Mouse (Mus musculus) midbrain, embryonic 16.5 days (tissue): ENCODE measurements at regions not wholly inside any gene's neighbourhood (a gene's known extent, or its start where the extent isn't known, plus 50 kb on each side); places are given as distances from the start of the nearest gene placed in this dataset.

ENCODE experiments used
- ATAC-seq: fragments of 200-750 bp; cut with Nextera tagmentation; 2 replicates; pipeline ENCODE4 v1.8.0; 2017; ENCODE audit warnings: moderate TSS enrichment
- H3K27ac ChIP-seq: fragments of 300-500 bp; sonication (generic); 2 replicates; pipeline ENCODE4 v1.5.1; 2014; ENCODE audit warnings: mild to moderate bottlenecking, low read length, mixed read lengths
- H3K27me3 ChIP-seq: fragments of 300-500 bp; sonication (generic); 2 replicates; pipeline ENCODE4 v1.6.1; 2014; ENCODE audit warnings: low read depth, low read length, mixed read lengths; ENCODE audit not compliant: control insufficient read depth, insufficient read depth
- H3K36me3 ChIP-seq: fragments of 300-500 bp; sonication (generic); 2 replicates; pipeline ENCODE4 v1.6.1; 2014; ENCODE audit warnings: mild to moderate bottlenecking, low read length, moderate library complexity, mixed read lengths; ENCODE audit not compliant: control insufficient read depth, insufficient read depth
- H3K4me1 ChIP-seq: fragments of 300-500 bp; sonication (generic); 2 replicates; pipeline ENCODE4 v1.6.1; 2014; ENCODE audit warnings: mild to moderate bottlenecking, low read length, mixed read lengths; ENCODE audit not compliant: control insufficient read depth, insufficient read depth
- H3K4me2 ChIP-seq: fragments of 300-500 bp; sonication (generic); 2 replicates; pipeline ENCODE4 v1.6.1; 2014; ENCODE audit warnings: mild to moderate bottlenecking, low read length, mixed read lengths
- H3K4me3 ChIP-seq: fragments of 300-500 bp; sonication (generic); 2 replicates; pipeline ENCODE4 v1.5.1; 2014; ENCODE audit warnings: low read depth, mild to moderate bottlenecking, low read length, moderate library complexity, mixed read lengths
- H3K9ac ChIP-seq: fragments of 300-500 bp; sonication (generic); 2 replicates; pipeline ENCODE4 v1.6.1; 2014; ENCODE audit warnings: low read depth, low read length, mixed read lengths
- H3K9me3 ChIP-seq: fragments of 300-500 bp; sonication (generic); replicated peaks from 2 replicates; pipeline ENCODE4 v1.6.1; 2014; ENCODE audit warnings: mild to moderate bottlenecking, low read length, mixed read lengths; ENCODE audit not compliant: control insufficient read depth, poor library complexity, severe bottlenecking
- WGBS: fragments of 180-500 bp; shearing (Covaris S2); extraction: QIAGEN DNeasy Blood & Tissue Kit; methylation state at CpG from one replicate; pipeline ENCODE4 v1.1.7; 2014; 5-methylcytosine and 5-hydroxymethylcytosine counted together

DNA sequence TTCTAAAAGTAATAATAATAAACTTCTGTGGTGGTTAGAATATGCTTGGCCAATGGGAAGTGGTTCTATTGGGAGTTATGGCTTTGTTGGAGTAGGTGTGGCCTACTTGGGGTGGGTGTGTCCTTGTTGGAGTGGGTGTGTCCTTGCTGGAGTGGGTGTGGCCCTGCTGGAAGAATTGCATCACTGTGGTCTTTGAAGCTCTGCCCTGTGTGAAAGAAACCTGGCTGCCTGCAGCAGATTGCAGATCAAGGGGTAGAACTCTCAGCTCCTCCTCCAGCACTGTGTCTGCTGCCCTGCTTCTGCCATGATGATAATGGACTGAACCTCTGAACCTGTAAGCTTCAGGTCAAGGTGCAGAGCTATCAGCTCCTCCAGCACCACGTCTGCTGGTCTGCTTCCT lies 118.1 kb downstream of the Ets2 start:
- no peak overlapping the region for H3K9ac ChIP-seq
- no peak overlapping the region for H3K4me2 ChIP-seq
- no peaks in the 10 kb centered on the region for H3K36me3 ChIP-seq
- no peaks in the 10 kb centered on the region for H3K27me3 ChIP-seq
- no peak overlapping the region for H3K27ac ChIP-seq
- no peaks in the 10 kb centered on the region for H3K9me3 ChIP-seq
- no peak overlapping the region for H3K4me3 ChIP-seq
- 72% methylated on average over 1 of the region's 1 CpGs for WGBS
- no peak for ATAC-seq
- peaks cover 8% of the 10 kb centered on the region for H3K4me1 ChIP-seq

DNA sequence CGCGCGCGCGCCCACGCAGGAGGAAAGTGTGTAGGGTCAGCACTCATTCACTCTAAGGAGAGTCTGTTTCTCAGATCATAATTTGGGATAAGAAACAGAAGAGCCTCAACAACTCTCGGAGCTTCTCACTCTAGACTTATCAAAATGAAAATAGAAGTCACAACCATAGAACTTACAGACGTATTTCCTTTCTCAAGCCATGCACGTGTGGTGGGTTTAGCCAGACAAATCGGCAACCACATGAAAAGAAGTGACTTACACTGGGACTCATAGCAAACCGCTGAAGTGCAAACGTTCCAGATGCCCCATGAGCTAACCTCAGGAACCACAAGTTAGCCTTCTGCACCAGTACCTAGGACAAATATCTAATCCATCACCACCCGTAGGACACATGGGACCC lies 114.1 kb downstream of the Ets2 start:
- Histone ChIP-seq H3K9me3 (no peaks in the 10 kb centered on the region), H3K9ac (no peak overlapping the region), H3K4me3 (no peak overlapping the region), H3K4me1 (no peaks in the 10 kb centered on the region), H3K36me3 (no peaks in the 10 kb centered on the region), H3K27ac (no peak overlapping the region), H3K4me2 (no peak overlapping the region), H3K27me3 (no peaks in the 10 kb centered on the region)
- 97% methylated on average over 13 of the region's 13 CpGs for WGBS
- no peak for ATAC-seq

GRCm38 (mm10) chr16:95815206-95815731 lies 113.4 kb downstream of the Ets2 start:
- H3K4me1 ChIP-seq: no peaks in the 10 kb centered on the region
- no peak for ATAC-seq
- no peaks in the 10 kb centered on the region for H3K9me3 ChIP-seq
- H3K27ac ChIP-seq: no peak overlapping the region
- no peak overlapping the region for H3K4me2 ChIP-seq
- 95% methylated on average over 6 of the region's 6 CpGs for WGBS
- H3K27me3 ChIP-seq: no peaks in the 10 kb centered on the region
- H3K9ac ChIP-seq: no peak overlapping the region
- no peak overlapping the region for H3K4me3 ChIP-seq
- no peaks in the 10 kb centered on the region for H3K36me3 ChIP-seq

- Histone ChIP-seq H3K9ac (no peak overlapping the region), H3K4me1 (no peaks in the 10 kb centered on the region), H3K9me3 (no peaks in the 10 kb centered on the region), H3K4me2 (no peak overlapping the region), H3K4me3 (no peak overlapping the region), H3K27ac (no peak overlapping the region), H3K27me3 (no peaks in the 10 kb centered on the region), H3K36me3 (no peaks in the 10 kb centered on the region)
- ATAC-seq: no peak
- 76% methylated on average over 9 of the region's 9 CpGs for WGBS
These were observed 112.7 kb downstream of the Ets2 start for GRCm38 (mm10) chr16:95814513-95815118.

DNA sequence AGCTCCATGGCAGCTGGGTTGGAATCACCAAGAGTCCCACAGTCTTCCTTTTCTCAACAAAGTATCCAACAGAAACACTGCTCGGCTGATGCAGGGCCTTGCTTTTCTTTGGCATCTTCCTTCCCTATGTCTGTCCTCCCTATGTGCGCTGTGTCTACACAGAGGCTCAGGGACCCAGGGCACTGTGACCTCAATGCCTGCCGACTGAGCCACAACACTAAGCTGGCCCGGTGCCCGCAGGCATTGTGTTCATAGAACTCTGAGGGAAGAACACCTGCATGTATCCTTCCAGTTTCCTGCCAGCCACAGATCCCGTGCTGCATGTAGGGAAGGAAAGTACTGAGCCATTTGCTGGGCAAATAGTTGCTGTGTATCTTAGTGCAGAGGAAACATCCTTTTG lies 109.2 kb downstream of the Ets2 start:
- ATAC-seq: no peak

DNA sequence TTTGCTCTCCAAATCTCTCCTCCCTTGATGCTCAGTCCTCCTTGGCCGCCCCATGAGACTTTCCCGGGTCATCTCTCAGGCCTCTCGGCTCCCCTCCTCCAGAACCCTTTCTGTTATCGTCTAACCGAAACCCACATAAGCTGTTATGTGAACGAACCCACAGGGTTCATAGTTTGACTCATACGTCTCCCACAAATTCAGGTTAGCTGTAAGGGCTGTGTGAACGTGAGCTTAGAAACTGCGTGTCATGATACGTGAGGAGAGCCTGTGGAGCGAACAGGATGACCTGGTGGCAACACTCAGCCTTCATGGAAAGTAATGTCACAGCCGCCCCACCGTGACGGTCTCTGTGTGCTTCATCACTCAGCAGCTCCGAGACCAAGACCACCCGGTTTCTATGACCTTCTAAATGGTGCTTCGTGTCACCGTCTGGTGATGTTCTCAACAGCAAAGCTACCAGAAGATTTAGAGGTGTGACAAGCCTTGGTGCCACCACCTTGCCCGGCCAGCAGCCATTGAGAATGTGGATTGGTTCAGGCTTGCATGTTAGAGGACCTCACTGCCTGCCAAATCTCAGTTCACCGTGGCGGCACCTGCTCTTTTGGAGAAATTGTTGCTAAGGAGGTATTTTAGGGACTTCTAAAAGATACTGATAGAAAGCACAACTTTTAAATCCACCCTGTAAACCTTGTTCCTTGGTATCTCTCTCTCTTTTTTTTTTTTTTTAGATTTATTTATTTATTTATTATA lies 107.4 kb downstream of the Ets2 start:
- 95% methylated on average over 21 of the region's 21 CpGs for WGBS
- Histone ChIP-seq H3K36me3 (no peaks in the 10 kb centered on the region), H3K9ac (no peak overlapping the region), H3K27me3 (no peaks in the 10 kb centered on the region), H3K4me1 (no peaks in the 10 kb centered on the region), H3K4me3 (no peak overlapping the region), H3K4me2 (no peak overlapping the region), H3K9me3 (no peaks in the 10 kb centered on the region), H3K27ac (no peak overlapping the region)
- ATAC-seq: no peak

More for the DNA sequence above, 109.2 kb downstream of the Ets2 start:
- no peaks in the 10 kb centered on the region for H3K27me3 ChIP-seq
- no peaks in the 10 kb centered on the region for H3K36me3 ChIP-seq
- no peaks in the 10 kb centered on the region for H3K4me1 ChIP-seq
- 68% methylated on average over 6 of the region's 6 CpGs for WGBS
- no peak overlapping the region for H3K9ac ChIP-seq
- no peak overlapping the region for H3K4me3 ChIP-seq
- H3K4me2 ChIP-seq: no peak overlapping the region
- H3K9me3 ChIP-seq: no peaks in the 10 kb centered on the region
- no peak overlapping the region for H3K27ac ChIP-seq

- 91% methylated on average over 5 of the region's 5 CpGs for WGBS
- Histone ChIP-seq H3K4me3 (no peak overlapping the region), H3K4me2 (no peak overlapping the region), H3K9ac (no peak overlapping the region), H3K4me1 (no peaks in the 10 kb centered on the region), H3K36me3 (no peaks in the 10 kb centered on the region), H3K9me3 (no peaks in the 10 kb centered on the region), H3K27ac (no peak overlapping the region), H3K27me3 (no peaks in the 10 kb centered on the region)
- no peak for ATAC-seq
These were observed 104.6 kb downstream of the Ets2 start for GRCm38 (mm10) chr16:95806510-95806909.

DNA sequence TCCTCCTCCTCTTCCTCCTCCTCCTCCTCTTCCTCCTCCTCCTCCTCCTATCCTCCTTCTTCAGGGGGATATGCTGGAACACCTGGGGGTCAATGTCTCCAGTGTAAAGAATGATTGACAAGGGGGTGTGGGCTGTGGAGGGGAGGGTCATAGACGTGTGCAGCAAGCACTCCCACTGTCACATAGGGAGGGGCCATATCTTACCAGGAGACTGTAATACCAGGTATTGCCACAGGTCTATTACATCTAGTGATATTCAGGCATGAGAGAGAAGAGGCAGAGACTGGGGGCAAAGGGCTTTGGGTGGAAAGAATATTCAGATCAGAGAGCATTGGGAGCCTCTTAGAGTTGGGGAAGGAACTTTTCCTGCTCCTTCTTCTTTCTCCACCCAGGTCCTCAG lies 102.3 kb downstream of the Ets2 start:
- ATAC-seq: no peak
- no peak overlapping the region for H3K4me2 ChIP-seq
- H3K9ac ChIP-seq: no peak overlapping the region
- no peak overlapping the region for H3K27ac ChIP-seq
- H3K4me1 ChIP-seq: no peaks in the 10 kb centered on the region
- H3K36me3 ChIP-seq: no peaks in the 10 kb centered on the region
- 65% methylated on average over 1 of the region's 1 CpGs for WGBS
- H3K9me3 ChIP-seq: no peaks in the 10 kb centered on the region
- no peaks in the 10 kb centered on the region for H3K27me3 ChIP-seq
- H3K4me3 ChIP-seq: no peak overlapping the region

DNA sequence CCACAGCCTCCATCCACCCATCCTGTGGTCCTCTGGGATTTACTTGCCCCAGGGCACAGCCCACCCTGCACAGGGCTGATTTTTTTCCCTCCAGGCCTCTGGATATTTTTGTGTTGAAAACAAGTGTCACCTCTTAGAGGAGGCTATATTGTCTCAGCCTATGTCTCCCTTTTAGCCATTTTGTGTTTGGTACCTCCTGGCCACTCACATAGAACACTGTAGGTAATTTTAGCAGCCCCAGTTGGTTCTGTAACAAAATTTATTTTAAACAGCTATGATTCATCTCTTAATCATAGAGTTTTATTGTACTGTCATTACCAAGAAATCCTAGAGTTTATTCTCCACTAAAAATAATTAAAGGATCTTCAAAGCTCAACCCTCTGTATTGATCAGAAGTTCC lies 100.8 kb downstream of the Ets2 start:
- Histone ChIP-seq H3K27ac (no peak overlapping the region), H3K9ac (no peak overlapping the region), H3K9me3 (no peaks in the 10 kb centered on the region)

More for the DNA sequence above, 100.8 kb downstream of the Ets2 start:
- H3K4me3 ChIP-seq: no peak overlapping the region
- H3K27me3 ChIP-seq: no peaks in the 10 kb centered on the region
- ATAC-seq: no peak
- no peak overlapping the region for H3K4me2 ChIP-seq
- peaks cover 8% of the 10 kb centered on the region; the same call in 1 of the 2 replicates for H3K4me1 ChIP-seq
- no peaks in the 10 kb centered on the region for H3K36me3 ChIP-seq
